ENCODE assay signal across 9 mouse cellular contexts in the genomic region with DNA sequence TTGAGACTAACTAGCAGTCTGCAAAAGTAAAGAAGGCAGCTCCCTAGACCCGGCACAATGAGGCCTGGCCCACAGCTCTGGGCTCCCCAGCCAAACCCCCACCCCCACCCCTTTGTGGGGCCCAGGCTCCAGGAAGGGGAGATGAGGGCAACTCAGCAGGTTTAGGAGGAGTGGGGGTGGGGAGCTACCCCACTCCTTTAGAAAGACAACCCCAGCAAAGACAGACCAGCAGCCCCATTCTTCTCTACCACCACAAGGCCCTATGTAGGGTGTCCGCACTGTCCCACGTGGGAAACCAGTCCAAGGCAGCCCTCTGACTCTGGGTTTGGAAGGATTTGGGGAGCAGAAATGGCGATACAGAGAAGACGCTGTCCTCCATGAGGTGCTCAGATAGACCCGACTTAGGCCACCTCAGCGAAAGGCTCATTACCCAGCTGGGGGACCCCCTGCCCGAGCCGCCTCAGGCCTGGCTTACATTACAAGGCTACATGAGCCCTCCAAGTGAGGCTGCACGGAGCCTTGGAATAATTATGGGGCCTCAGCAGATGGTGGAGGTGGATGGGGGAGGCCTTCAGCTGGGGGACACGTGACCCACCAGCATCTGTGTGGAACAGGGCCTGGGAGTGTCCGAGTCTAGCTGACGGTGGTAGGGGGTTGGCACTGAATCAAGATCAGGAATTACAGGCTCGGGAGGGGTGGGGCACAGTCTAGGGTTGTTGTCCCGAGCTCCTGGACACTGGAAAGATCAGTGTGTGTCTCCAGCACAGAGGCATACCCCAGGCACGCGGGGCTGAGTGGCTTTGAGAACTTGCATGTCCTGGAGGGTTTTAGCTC. TPM values are rescaled to one million over a fixed set of nuclear protein-coding genes. Genes with fewer than 3 reads are reported as not detected.
DNase-seq lines count a peak whose midpoint lies in the region; ATAC-seq lines count a peak whose summit lies in the region.
"Had no signal": no experiment of that assay in that cellular context is flagged by ENCODE, and none has a peak within 500 bp of the region (broad histone marks: within the 10 kb centered on the region; RNA-seq: fewer than 3 reads in every experiment).

A gene (minus strand): TSS at position 51 of the 834 bp plus-strand sequence.

- intact Hi-C loops in heart, postnatal 36 days (cut with DNase I), result no loop called here
- intact Hi-C loops in gastrocnemius, postnatal 14 days (cut with DNase I; ENCODE audit: low total_unique reads), result loop anchor here (10.0 kb wide), 1 partner anchor 239 kb away; a partner anchor contains a TSS

- no peaks in the 10 kb centered on the region for H3K36me3 ChIP-seq in heart, embryonic 13.5 days
- no peaks in the 10 kb centered on the region for H3K36me3 ChIP-seq in forebrain, embryonic 15.5 days
- no peaks in the 10 kb centered on the region for H3K36me3 ChIP-seq in midbrain, embryonic 12.5 days
- H3K36me3 ChIP-seq: liver, embryonic 15.5 days had no signal

- peaks cover 35% of the 10 kb centered on the region for H3K4me1 ChIP-seq in heart, embryonic 13.5 days
- peaks cover 29% of the 10 kb centered on the region for H3K4me1 ChIP-seq in forebrain, embryonic 15.5 days
- H3K4me1 ChIP-seq in midbrain, embryonic 12.5 days, result peaks cover 44% of the 10 kb centered on the region

- peak within 1 kb of the TSS; percentile 50 for H3K27ac ChIP-seq in heart, embryonic 13.5 days (replicated peaks)
- H3K27ac ChIP-seq in forebrain, embryonic 15.5 days (replicated peaks), result peak within 1 kb of the TSS; percentile 70
- H3K27ac ChIP-seq in midbrain, embryonic 12.5 days (replicated peaks), result peak within 1 kb of the TSS; percentile 62
- H3K27ac ChIP-seq: liver, embryonic 15.5 days had no signal

- no peak within 1 kb of the TSS for H3K4me3 ChIP-seq in heart, embryonic 13.5 days
- H3K4me3 ChIP-seq in forebrain, embryonic 15.5 days, result no peak within 1 kb of the TSS
- H3K4me3 ChIP-seq in midbrain, embryonic 12.5 days, result no peak within 1 kb of the TSS
- H3K4me3 ChIP-seq: liver, embryonic 15.5 days had no signal

- H3K4me2 ChIP-seq in heart, embryonic 13.5 days, result no peak within 1 kb of the TSS
- no peak within 1 kb of the TSS for H3K4me2 ChIP-seq in forebrain, embryonic 15.5 days (replicated peaks)
- no peak within 1 kb of the TSS for H3K4me2 ChIP-seq in midbrain, embryonic 12.5 days (replicated peaks)
- H3K4me2 ChIP-seq: liver, embryonic 15.5 days had no signal

- no peak for ATAC-seq in heart, embryonic 13.5 days (ENCODE audit: extremely low read depth, insufficient number of reproducible peaks, low FRiP score, low TSS enrichment)
- peak; percentile 84 for ATAC-seq in forebrain, embryonic 15.5 days (replicated peaks)
- ATAC-seq in midbrain, embryonic 12.5 days (ENCODE audit: low FRiP score, low read depth), result peak; percentile 83

- 61% methylated on average over 17 of the region's 17 CpGs for WGBS in heart, embryonic 13.5 days
- WGBS in forebrain, embryonic 15.5 days, result 35% methylated on average over 17 of the region's 17 CpGs
- 47% methylated on average over 17 of the region's 17 CpGs for WGBS in midbrain, embryonic 12.5 days

- DNase-seq in heart, postnatal 36 days, result no peak
- DNase-seq in R1 (ENCODE audit: low read depth, low spot score), result peak; percentile 17
- DNase-seq in adrenal gland, postnatal 10 days, result no peak
- DNase-seq in gastrocnemius, postnatal 14 days, result no peak
- no peak for DNase-seq in layer of hippocampus, adult 9-11 months

- peaks cover 14% of the 10 kb centered on the region for H3K27me3 ChIP-seq in heart, embryonic 13.5 days (replicated peaks)
- no peaks in the 10 kb centered on the region for H3K27me3 ChIP-seq in forebrain, embryonic 15.5 days
- H3K27me3 ChIP-seq in midbrain, embryonic 12.5 days, result peaks cover 32% of the 10 kb centered on the region

- no peaks in the 10 kb centered on the region for H3K9me3 ChIP-seq in heart, embryonic 13.5 days
- no peaks in the 10 kb centered on the region for H3K9me3 ChIP-seq in forebrain, embryonic 15.5 days
- no peaks in the 10 kb centered on the region for H3K9me3 ChIP-seq in midbrain, embryonic 12.5 days
- H3K9me3 ChIP-seq: liver, embryonic 15.5 days had no signal

- peak within 1 kb of the TSS; percentile 44; the same call in 1 of the 2 replicates for H3K9ac ChIP-seq in heart, embryonic 13.5 days
- no peak within 1 kb of the TSS for H3K9ac ChIP-seq in forebrain, embryonic 15.5 days (replicated peaks)
- no peak within 1 kb of the TSS for H3K9ac ChIP-seq in midbrain, embryonic 12.5 days (replicated peaks)
- H3K9ac ChIP-seq: liver, embryonic 15.5 days had no signal

RNA-seq across cellular contexts. Expression of the gene that starts here (rescaled TPM):
- polyA plus RNA-seq in heart, embryonic 13.5 days (2015; fragmentation: Nextera tagmentation; extraction: Ambion mirVana), result 2.0 and 2.2 TPM in 2 replicates
- total RNA-seq in heart, postnatal 36 days (2021), result 1 to 10 TPM; 4.0 to 4.2 TPM
- 3.7 and 7.9 TPM in 2 replicates for polyA plus RNA-seq in forebrain, embryonic 15.5 days (2015; fragmentation: Nextera tagmentation; extraction: Ambion mirVana)
- polyA plus RNA-seq in midbrain, embryonic 12.5 days (2016; fragmentation: Nextera tagmentation; extraction: Ambion mirVana), result 3.8 and 4.5 TPM in 2 replicates
- 1 to 10 TPM in 1 of 2 experiments, under 1 TPM in 1; 0.63 to 1.1 TPM for total RNA-seq in adrenal gland, postnatal 10 days (2021)
- total RNA-seq in gastrocnemius, postnatal 14 days (2021), result 1 to 10 TPM; 2.7 to 2.9 TPM
